ENCODE assay signal across 24 mouse cellular contexts in the genomic region with DNA sequence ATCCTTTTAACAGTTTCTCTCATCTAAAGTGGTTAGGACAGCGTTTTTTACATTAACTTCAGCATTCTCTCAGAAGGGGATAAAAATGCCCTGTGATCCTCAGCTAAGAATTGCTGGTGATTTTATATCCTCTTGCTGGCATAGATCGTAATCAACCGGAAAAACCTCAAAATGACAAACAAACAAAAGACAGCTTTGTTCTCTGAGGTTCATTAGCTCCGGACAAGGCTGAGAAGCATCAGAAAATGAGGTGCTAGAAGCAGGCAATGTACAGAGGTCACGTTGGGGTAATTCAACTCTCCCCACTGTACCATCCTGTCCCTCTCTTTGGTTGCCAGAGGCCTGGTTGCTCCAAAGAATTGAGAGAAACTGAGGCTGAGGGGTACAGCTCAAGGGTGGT.
DNase-seq lines count a peak whose midpoint lies in the region; ATAC-seq lines count a peak whose summit lies in the region.
"Had no signal": no experiment of that assay in that cellular context is flagged by ENCODE, and none has a peak within 500 bp of the region (broad histone marks: within the 10 kb centered on the region; RNA-seq: fewer than 3 reads in every experiment).

No protein-coding gene starts in this region.

- no peaks in the 10 kb centered on the region for H3K9me3 ChIP-seq in embryonic facial prominence, embryonic 14.5 days (ENCODE audit: control insufficient read depth, low read length)
- H3K9me3 ChIP-seq in embryonic facial prominence, embryonic 10.5 days = no peaks in the 10 kb centered on the region
- H3K9me3 ChIP-seq: embryonic facial prominence, embryonic 13.5 days; forebrain, embryonic 10.5 days; forebrain, embryonic 13.5 days; heart, embryonic 10.5 days; heart, embryonic 13.5 days had no signal

- no peak overlapping the region for H3K4me2 ChIP-seq in embryonic facial prominence, embryonic 14.5 days (ENCODE audit: low read depth, low read length)
- H3K4me2 ChIP-seq: embryonic facial prominence, embryonic 13.5 days; forebrain, embryonic 13.5 days; heart, embryonic 13.5 days; hindbrain, embryonic 14.5 days had no signal

- H3K36me3 ChIP-seq in embryonic facial prominence, embryonic 14.5 days (ENCODE audit: control insufficient read depth, insufficient read depth, low read length) = no peaks in the 10 kb centered on the region
- H3K36me3 ChIP-seq in embryonic facial prominence, embryonic 10.5 days (replicated peaks) = no peaks in the 10 kb centered on the region
- H3K36me3 ChIP-seq: embryonic facial prominence, embryonic 13.5 days; forebrain, embryonic 10.5 days; heart, embryonic 10.5 days; heart, embryonic 13.5 days had no signal

- no peak overlapping the region for H3K27ac ChIP-seq in embryonic facial prominence, embryonic 14.5 days (replicated peaks; ENCODE audit: low read depth, low read length)
- H3K27ac ChIP-seq in embryonic facial prominence, embryonic 10.5 days (replicated peaks) = no peak overlapping the region
- H3K27ac ChIP-seq: embryonic facial prominence, embryonic 13.5 days; heart, adult 2 months; heart, embryonic 10.5 days; heart, embryonic 13.5 days had no signal

- H3K9ac ChIP-seq in embryonic facial prominence, embryonic 14.5 days (ENCODE audit: low read depth, low read length) = no peak overlapping the region
- H3K9ac ChIP-seq: embryonic facial prominence, embryonic 13.5 days; forebrain, embryonic 13.5 days; heart, embryonic 13.5 days; hindbrain, embryonic 14.5 days had no signal

- peak; percentile 44 for DNase-seq in cerebellum, adult 9-10 months
- DNase-seq in cerebellum, adult 11 months = no peak
- DNase-seq in embryonic facial prominence, embryonic 14.5 days (ENCODE audit: low spot score) = peak; percentile 5
- DNase-seq in embryonic facial prominence, embryonic 10.5 days (ENCODE audit: low spot score) = no peak
- peak; percentile 83 for DNase-seq in retina, postnatal 1 day
- no peak for DNase-seq in spleen, postnatal 10 days (ENCODE audit: low spot score in 2 of 2)
- DNase-seq: adrenal gland, adult 8-10 months; adrenal gland, postnatal 36 days; gastrocnemius, postnatal 10 days; gastrocnemius, postnatal 36 days; heart, adult 2 months; heart, postnatal 14 days; heart, postnatal 4 days; kidney, adult 18-20 months had no signal

- no peaks in the 10 kb centered on the region for H3K27me3 ChIP-seq in embryonic facial prominence, embryonic 14.5 days (replicated peaks; ENCODE audit: control insufficient read depth, insufficient read depth, low read length)
- no peaks in the 10 kb centered on the region for H3K27me3 ChIP-seq in embryonic facial prominence, embryonic 10.5 days (replicated peaks; ENCODE audit: low read depth, poor library complexity, severe bottlenecking)
- H3K27me3 ChIP-seq: embryonic facial prominence, embryonic 13.5 days; forebrain, embryonic 13.5 days; heart, embryonic 13.5 days had no signal

- ATAC-seq in embryonic facial prominence, embryonic 14.5 days (ENCODE audit: low read depth) = no peak
- ATAC-seq: activated CD4-positive, CD25-positive, alpha-beta regulatory T cell, adult 4 months; CD4-positive, CD25-positive, alpha-beta regulatory T cell, adult 4 months; inflammation-experienced regulatory T-cells, adult 6 months; intestine, embryonic 16.5 days had no signal

- H3K4me1 ChIP-seq in embryonic facial prominence, embryonic 14.5 days (ENCODE audit: control insufficient read depth, insufficient read depth, low read length) = no peaks in the 10 kb centered on the region
- H3K4me1 ChIP-seq in embryonic facial prominence, embryonic 10.5 days = 0 out of 2 replicates have a peak, but pooled peaks cover 3% of the 10 kb centered on the region
- H3K4me1 ChIP-seq: embryonic facial prominence, embryonic 13.5 days; heart, embryonic 10.5 days had no signal

- H3K4me3 ChIP-seq in embryonic facial prominence, embryonic 14.5 days (ENCODE audit: low read depth, low read length) = no peak overlapping the region
- H3K4me3 ChIP-seq in embryonic facial prominence, embryonic 10.5 days = no peak overlapping the region
- H3K4me3 ChIP-seq: embryonic facial prominence, embryonic 13.5 days; forebrain, embryonic 10.5 days; forebrain, embryonic 13.5 days; heart, adult 2 months; heart, embryonic 10.5 days; heart, embryonic 13.5 days had no signal

- WGBS in embryonic facial prominence, embryonic 14.5 days = 56% methylated on average over 5 of the region's 5 CpGs
- whole genome bisulfite sequencing in embryonic facial prominence, embryonic 10.5 days = 59% methylated on average over 5 of the region's 5 CpGs

Comparison
In these comparisons a context has a peak if more than half of its experiments do, and no peak if none do; other contexts are left out.
1. DNase-seq: peak in cerebellum, adult 9-10 months (single experiment), embryonic facial prominence, embryonic 14.5 days (single experiment) and retina, postnatal 1 day (single experiment); none in cerebellum, adult 11 months (single experiment), embryonic facial prominence, embryonic 10.5 days (single experiment) and spleen, postnatal 10 days (0 of 2).